In the genomic region with DNA sequence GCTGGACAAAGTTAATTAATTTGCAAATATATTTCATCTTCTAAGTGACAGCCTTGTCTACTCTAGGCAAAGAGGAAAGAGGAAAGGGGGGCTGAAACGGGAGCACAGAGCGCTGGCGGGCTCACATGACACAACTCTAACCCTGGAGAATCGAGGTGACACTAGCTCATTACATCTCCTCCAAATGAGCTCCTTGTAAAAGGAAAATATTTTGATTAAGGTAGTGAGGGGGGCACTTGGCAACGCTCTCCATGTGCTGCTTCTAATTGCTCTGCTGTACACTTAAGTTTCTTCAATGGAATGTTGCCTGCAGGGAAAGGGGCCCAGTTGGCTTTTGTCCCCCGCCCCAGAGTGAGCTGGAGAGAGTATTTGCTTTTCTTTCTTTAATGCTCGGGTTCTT, we compare ENCODE assay signal across 14 mouse cellular contexts.
DNase-seq lines count a peak whose midpoint lies in the region; ATAC-seq lines count a peak whose summit lies in the region.
"Had no signal": no experiment of that assay in that cellular context is flagged by ENCODE, and none has a peak within 500 bp of the region (broad histone marks: within the 10 kb centered on the region; RNA-seq: fewer than 3 reads in every experiment).

No protein-coding gene starts in this region.

- no peaks in the 10 kb centered on the region for H3K27me3 ChIP-seq in heart, embryonic 13.5 days (replicated peaks)
- H3K27me3 ChIP-seq in embryonic facial prominence, embryonic 11.5 days (ENCODE audit: control insufficient read depth, insufficient read depth, low read length): no peaks in the 10 kb centered on the region
- H3K27me3 ChIP-seq in hindbrain, embryonic 11.5 days (ENCODE audit: control insufficient read depth, insufficient read depth, low read length): no peaks in the 10 kb centered on the region
- H3K27me3 ChIP-seq in midbrain, embryonic 13.5 days: no peaks in the 10 kb centered on the region
- H3K27me3 ChIP-seq: liver, embryonic 13.5 days; stomach, embryonic 15.5 days had no signal

- H3K27ac ChIP-seq in heart, embryonic 13.5 days (replicated peaks): no peak overlapping the region
- no peak overlapping the region for H3K27ac ChIP-seq in embryonic facial prominence, embryonic 11.5 days (replicated peaks; ENCODE audit: low read depth, low read length)
- no peak overlapping the region for H3K27ac ChIP-seq in hindbrain, embryonic 11.5 days (ENCODE audit: low read depth, low read length)
- H3K27ac ChIP-seq in midbrain, embryonic 13.5 days: no peak overlapping the region
- H3K27ac ChIP-seq: layer of hippocampus, adult 2 months; liver, embryonic 13.5 days; stomach, embryonic 15.5 days had no signal

- 0 out of 2 replicates have a peak overlapping the region, but pooled peaks have one; percentile 9 for H3K4me2 ChIP-seq in heart, embryonic 13.5 days
- H3K4me2 ChIP-seq in embryonic facial prominence, embryonic 11.5 days (ENCODE audit: low read depth, low read length): no peak overlapping the region
- H3K4me2 ChIP-seq in hindbrain, embryonic 11.5 days (replicated peaks; ENCODE audit: low read depth, low read length): no peak overlapping the region
- H3K4me2 ChIP-seq in midbrain, embryonic 13.5 days (replicated peaks): no peak overlapping the region
- H3K4me2 ChIP-seq: heart, embryonic 11.5 days; liver, embryonic 13.5 days; stomach, embryonic 15.5 days had no signal

- intact Hi-C loops in heart, postnatal 10 days (cut with DNase I): no loop called here
- intact Hi-C loops in left cerebral cortex, postnatal 36 days (cut with DNase I): no loop called here

- no peak overlapping the region for H3K9ac ChIP-seq in heart, embryonic 13.5 days
- H3K9ac ChIP-seq in embryonic facial prominence, embryonic 11.5 days (replicated peaks; ENCODE audit: low read length): no peak overlapping the region
- no peak overlapping the region for H3K9ac ChIP-seq in hindbrain, embryonic 11.5 days (ENCODE audit: low read depth, low read length)
- no peak overlapping the region for H3K9ac ChIP-seq in midbrain, embryonic 13.5 days (replicated peaks)
- H3K9ac ChIP-seq: liver, embryonic 13.5 days; stomach, embryonic 15.5 days had no signal

- no peak for DNase-seq in heart, postnatal 10 days
- DNase-seq in embryonic facial prominence, embryonic 11.5 days (ENCODE audit: low spot score): peak; percentile 36
- DNase-seq in hindbrain, embryonic 11.5 days (ENCODE audit: low spot score): peak; percentile 10
- DNase-seq in urinary bladder, adult 18-20 months (ENCODE audit: low spot score in 2 of 2): no peak
- DNase-seq in left cerebral cortex, postnatal 36 days (ENCODE audit: low spot score in 2 of 2): no peak
- DNase-seq in layer of hippocampus, postnatal 36 days: no peak
- DNase-seq: cerebellum, postnatal 36 days; liver, embryonic 13.5 days had no signal

- H3K36me3 ChIP-seq in heart, embryonic 13.5 days: no peaks in the 10 kb centered on the region
- no peaks in the 10 kb centered on the region for H3K36me3 ChIP-seq in embryonic facial prominence, embryonic 11.5 days (replicated peaks; ENCODE audit: control insufficient read depth, insufficient read depth, low read depth, low read length)
- no peaks in the 10 kb centered on the region for H3K36me3 ChIP-seq in hindbrain, embryonic 11.5 days (ENCODE audit: control insufficient read depth, insufficient read depth, low read length)
- no peaks in the 10 kb centered on the region for H3K36me3 ChIP-seq in midbrain, embryonic 13.5 days
- H3K36me3 ChIP-seq: liver, embryonic 13.5 days; stomach, embryonic 15.5 days had no signal

- peaks cover 4% of the 10 kb centered on the region; the same call in 1 of the 2 replicates for H3K4me1 ChIP-seq in heart, embryonic 13.5 days
- H3K4me1 ChIP-seq in embryonic facial prominence, embryonic 11.5 days (ENCODE audit: control insufficient read depth, insufficient read depth, low read length): no peaks in the 10 kb centered on the region
- H3K4me1 ChIP-seq in hindbrain, embryonic 11.5 days (replicated peaks; ENCODE audit: control insufficient read depth, insufficient read depth, low read length): no peaks in the 10 kb centered on the region
- H3K4me1 ChIP-seq in midbrain, embryonic 13.5 days (replicated peaks): no peaks in the 10 kb centered on the region; the same call in 1 of the 2 replicates
- H3K4me1 ChIP-seq: liver, embryonic 13.5 days; stomach, embryonic 15.5 days had no signal

- no peaks in the 10 kb centered on the region for H3K9me3 ChIP-seq in heart, embryonic 13.5 days
- no peaks in the 10 kb centered on the region for H3K9me3 ChIP-seq in embryonic facial prominence, embryonic 11.5 days (replicated peaks; ENCODE audit: control insufficient read depth, low read length)
- H3K9me3 ChIP-seq in hindbrain, embryonic 11.5 days (ENCODE audit: control insufficient read depth, low read length): no peaks in the 10 kb centered on the region
- no peaks in the 10 kb centered on the region for H3K9me3 ChIP-seq in midbrain, embryonic 13.5 days
- H3K9me3 ChIP-seq: liver, embryonic 13.5 days; stomach, embryonic 15.5 days had no signal

- H3K4me3 ChIP-seq in heart, embryonic 13.5 days: no peak overlapping the region
- H3K4me3 ChIP-seq in embryonic facial prominence, embryonic 11.5 days (ENCODE audit: low read depth, low read length): no peak overlapping the region
- no peak overlapping the region for H3K4me3 ChIP-seq in hindbrain, embryonic 11.5 days (ENCODE audit: low read depth, low read length)
- H3K4me3 ChIP-seq in midbrain, embryonic 13.5 days (replicated peaks): no peak overlapping the region
- H3K4me3 ChIP-seq: layer of hippocampus, adult 2 months; liver, embryonic 13.5 days; stomach, embryonic 15.5 days had no signal

- no peak for ATAC-seq in heart, embryonic 13.5 days (ENCODE audit: extremely low read depth, insufficient number of reproducible peaks, low FRiP score, low TSS enrichment)
- peak; percentile 52 for ATAC-seq in embryonic facial prominence, embryonic 11.5 days (replicated peaks; ENCODE audit: insufficient number of reproducible peaks, low FRiP score, low TSS enrichment, low read depth)
- ATAC-seq in hindbrain, embryonic 11.5 days (ENCODE audit: low FRiP score): no peak
- ATAC-seq in midbrain, embryonic 13.5 days: peak; percentile 88
- ATAC-seq: inflammation-experienced regulatory T-cells, adult 6 months had no signal

- 31% methylated on average over 7 of the region's 7 CpGs for WGBS in heart, embryonic 13.5 days
- 18% methylated on average over 7 of the region's 7 CpGs for WGBS in embryonic facial prominence, embryonic 11.5 days
- WGBS in hindbrain, embryonic 11.5 days: 42% methylated on average over 7 of the region's 7 CpGs
- WGBS in midbrain, embryonic 13.5 days: 42% methylated on average over 7 of the region's 7 CpGs

Comparison
In these comparisons a context has a peak if more than half of its experiments do, and no peak if none do; other contexts are left out.
1. ATAC-seq: peak in embryonic facial prominence, embryonic 11.5 days (single experiment) and midbrain, embryonic 13.5 days (single experiment); none in heart, embryonic 13.5 days (single experiment) and hindbrain, embryonic 11.5 days (single experiment).
2. DNase-seq: peak in embryonic facial prominence, embryonic 11.5 days (single experiment) and hindbrain, embryonic 11.5 days (single experiment); none in heart, postnatal 10 days (0 of 2), urinary bladder, adult 18-20 months (0 of 2), left cerebral cortex, postnatal 36 days (0 of 2) and layer of hippocampus, postnatal 36 days (0 of 2).